Mouse (Mus musculus): Measurements from ENCODE around the gene Bpifc. TPM values are rescaled to one million over a fixed set of nuclear protein-coding genes. Genes with fewer than 3 reads are reported as not detected.
A peak's percentile ranks its signal among the peaks of the same experiment; 100 is the strongest.

Gene Bpifc
- total RNA-seq, 2 experiments from 2014 or later: not detected

GRCm38 (mm10) chr10:86011172-86011571 lies 523 bp downstream of the Bpifc start:
- no peak for DNase-seq

GRCm38 (mm10) chr10:86010636-86011035 lies 1.1 kb downstream of the Bpifc start:
- DNase-seq: no peak

GRCm38 (mm10) chr10:86009688-86010087 lies 2.0 kb downstream of the Bpifc start:
- no peak for DNase-seq

- DNase-seq: no peak
Observed at GRCm38 (mm10) chr10:86006455-86006854, 5.2 kb downstream of the Bpifc start.

GRCm38 (mm10) chr10:86000447-86000846 lies 11.2 kb downstream of the Bpifc start:
- DNase-seq: no peak

GRCm38 (mm10) chr10:85994543-85995104 lies 17.1 kb downstream of the Bpifc start:
- no peak for DNase-seq

GRCm38 (mm10) chr10:85993836-85994235 lies 17.9 kb downstream of the Bpifc start:
- DNase-seq: no peak

- DNase-seq: no peak
Observed at GRCm38 (mm10) chr10:85992412-85992811, 19.3 kb downstream of the Bpifc start.

- DNase-seq: no peak
Observed at GRCm38 (mm10) chr10:85989412-85990115, 22.1 kb downstream of the Bpifc start.

- DNase-seq: no peak
Observed at GRCm38 (mm10) chr10:85972915-85973314, 38.8 kb downstream of the Bpifc start.

GRCm38 (mm10) chr10:85971826-85972225 lies 39.9 kb downstream of the Bpifc start:
- no peak for DNase-seq

GRCm38 (mm10) chr10:85969894-85970620 lies 41.6 kb downstream of the Bpifc start:
- no peak for DNase-seq

- no peak for DNase-seq
Observed at GRCm38 (mm10) chr10:85968731-85969130, 43.0 kb downstream of the Bpifc start.

- peak; percentile 82 for DNase-seq
Observed at GRCm38 (mm10) chr10:85968157-85968634, 43.5 kb downstream of the Bpifc start.

GRCm38 (mm10) chr10:85967411-85968156 lies 44.1 kb downstream of the Bpifc start:
- DNase-seq: no peak

- no peak for DNase-seq
Observed at GRCm38 (mm10) chr10:85966476-85966875, 45.2 kb downstream of the Bpifc start.

- no peak for DNase-seq
Observed at GRCm38 (mm10) chr10:85964316-85964715, 47.4 kb downstream of the Bpifc start.

- DNase-seq: no peak
Observed at GRCm38 (mm10) chr10:85962897-85963296, 48.8 kb downstream of the Bpifc start.

GRCm38 (mm10) chr10:85957464-85957950 lies 54.2 kb downstream of the Bpifc start, which contains the start of gene Rtcb:
TSS of gene Rtcb (minus strand) at chr10:85957823.
- peak; percentile 99 for DNase-seq

- DNase-seq: no peak
Observed at GRCm38 (mm10) chr10:85956871-85957419, 54.8 kb downstream of the Bpifc start.

- DNase-seq: no peak
Observed at GRCm38 (mm10) chr10:85954429-85954828, 57.3 kb downstream of the Bpifc start.

- no peak for DNase-seq
Observed at GRCm38 (mm10) chr10:85953401-85953800, 58.3 kb downstream of the Bpifc start.

All from gastrocnemius, postnatal 10 days (tissue).